Mouse (Mus musculus) megakaryocyte, embryonic 14.5 days (primary cell): ENCODE measurements around the gene Nepn.

ENCODE experiments used
- FLI1 ChIP-seq: IDR thresholded peaks from 2 replicates; pipeline ENCODE4 v1.6.1; 2012; ENCODE audit warnings: low read length, inconsistent platforms, mixed read lengths
- GATA1 ChIP-seq: IDR thresholded peaks from 3 replicates; pipeline ENCODE4 v1.6.1; 2012; ENCODE audit warnings: mixed read lengths, low read length, inconsistent platforms, borderline replicate concordance

- TF ChIP-seq GATA1 (no peak), FLI1 (no peak)
Observed at GRCm38 (mm10) chr10:52358467-52358866, 30.3 kb upstream of the Nepn start, which contains the start of gene Gm26741.
